Mouse (Mus musculus): ENCODE results near the gene Saa3. TPM values are rescaled to one million over a fixed set of nuclear protein-coding genes. Genes with fewer than 3 reads are reported as not detected.
"Not testable (repeated sequence)": the region's sequence is repeated elsewhere in the genome, so short reads cannot be mapped to it uniquely, and the experiment has no call there.

The Saa3 gene
- total RNA-seq (2015; ENCODE audit: low replicate concordance) (not detected in 2 replicates), total RNA-seq (2017; ENCODE audit: low replicate concordance) (not detected in 2 replicates)

- no peak for ATAC-seq (replicated peaks; ENCODE audit: low FRiP score, poor library complexity, severe bottlenecking)
Measured at GRCm38 (mm10) chr7:46715600-46715999, at the start of gene Saa3. Saa3 (minus strand) TSS chr7:46715700.

- no peak for ATAC-seq (replicated peaks; ENCODE audit: low FRiP score, poor library complexity, severe bottlenecking)
Measured at GRCm38 (mm10) chr7:46764672-46765071, 49.2 kb upstream of the Saa3 start.

GRCm38 (mm10) chr7:46762601-46763000 lies 47.1 kb upstream of the Saa3 start:
- ATAC-seq (replicated peaks; ENCODE audit: low FRiP score, poor library complexity, severe bottlenecking) = no peak

- ATAC-seq (replicated peaks; ENCODE audit: low FRiP score, poor library complexity, severe bottlenecking) = no peak
Measured at GRCm38 (mm10) chr7:46761049-46761795, 45.7 kb upstream of the Saa3 start.

- ATAC-seq (replicated peaks; ENCODE audit: low FRiP score, poor library complexity, severe bottlenecking) = no peak
Measured at GRCm38 (mm10) chr7:46751490-46751889, 36.0 kb upstream of the Saa3 start, which contains the start of gene Saa2. Saa2 (plus strand) TSS chr7:46751790.

GRCm38 (mm10) chr7:46748459-46748858 lies 33.0 kb upstream of the Saa3 start:
- no peak for ATAC-seq (replicated peaks; ENCODE audit: low FRiP score, poor library complexity, severe bottlenecking)

GRCm38 (mm10) chr7:46746381-46746780 lies 30.9 kb upstream of the Saa3 start:
- ATAC-seq (replicated peaks; ENCODE audit: low FRiP score, poor library complexity, severe bottlenecking) = no peak

- no peak for ATAC-seq (replicated peaks; ENCODE audit: low FRiP score, poor library complexity, severe bottlenecking)
Measured at GRCm38 (mm10) chr7:46745816-46746215, 30.3 kb upstream of the Saa3 start.

GRCm38 (mm10) chr7:46742880-46743279 lies 27.4 kb upstream of the Saa3 start, which contains the start of gene Saa1:
Saa1 (minus strand) TSS chr7:46742980.
- not testable (repeated sequence) for ATAC-seq (replicated peaks; ENCODE audit: low FRiP score, poor library complexity, severe bottlenecking)

- not testable (repeated sequence) for ATAC-seq (replicated peaks; ENCODE audit: low FRiP score, poor library complexity, severe bottlenecking)
Measured at GRCm38 (mm10) chr7:46740041-46740440, 24.5 kb upstream of the Saa3 start.

- ATAC-seq (replicated peaks; ENCODE audit: low FRiP score, poor library complexity, severe bottlenecking) = no peak
Measured at GRCm38 (mm10) chr7:46738561-46739460, 23.3 kb upstream of the Saa3 start.

- ATAC-seq (replicated peaks; ENCODE audit: low FRiP score, poor library complexity, severe bottlenecking) = no peak
Measured at GRCm38 (mm10) chr7:46734983-46735382, 19.5 kb upstream of the Saa3 start.

- no peak for ATAC-seq (replicated peaks; ENCODE audit: low FRiP score, poor library complexity, severe bottlenecking)
Measured at GRCm38 (mm10) chr7:46732458-46732857, 17.0 kb upstream of the Saa3 start, which contains the start of gene Saa4. Saa4 (minus strand) TSS chr7:46732603.

GRCm38 (mm10) chr7:46727584-46727983 lies 12.1 kb upstream of the Saa3 start:
- no peak for ATAC-seq (replicated peaks; ENCODE audit: low FRiP score, poor library complexity, severe bottlenecking)

GRCm38 (mm10) chr7:46724396-46724795 lies 8.9 kb upstream of the Saa3 start:
- no peak for ATAC-seq (replicated peaks; ENCODE audit: low FRiP score, poor library complexity, severe bottlenecking)

- ATAC-seq (replicated peaks; ENCODE audit: low FRiP score, poor library complexity, severe bottlenecking) = no peak
Measured at GRCm38 (mm10) chr7:46723849-46724248, 8.3 kb upstream of the Saa3 start.

GRCm38 (mm10) chr7:46723354-46723753 lies 7.9 kb upstream of the Saa3 start:
- ATAC-seq (replicated peaks; ENCODE audit: low FRiP score, poor library complexity, severe bottlenecking) = no peak

- ATAC-seq (replicated peaks; ENCODE audit: low FRiP score, poor library complexity, severe bottlenecking) = no peak
Measured at GRCm38 (mm10) chr7:46720460-46720859, 5.0 kb upstream of the Saa3 start.

GRCm38 (mm10) chr7:46719526-46719925 lies 4.0 kb upstream of the Saa3 start:
- ATAC-seq (replicated peaks; ENCODE audit: low FRiP score, poor library complexity, severe bottlenecking) = no peak

GRCm38 (mm10) chr7:46718591-46719270 lies 3.2 kb upstream of the Saa3 start:
- no peak for ATAC-seq (replicated peaks; ENCODE audit: low FRiP score, poor library complexity, severe bottlenecking)

Measured in erythroid progenitor cell, adult 5-6 weeks (primary cell).